Mouse (Mus musculus) kidney, adult 9 months (tissue): ENCODE measurements around the gene Gm17361.
"Not testable (repeated sequence)": the region's sequence is repeated elsewhere in the genome, so short reads cannot be mapped to it uniquely, and the experiment has no call there.

Source experiments
- DNase-seq: peaks from one replicate; pipeline ENCODE4 v3.0.0; 2022

Gm17361 gene

GRCm38 (mm10) chrX:125003863-125004262 is at the start of gene Gm17361:
Gene Gm17361, plus strand, starts transcription at chrX:125004163.
- not testable (repeated sequence) for DNase-seq
